Mouse (Mus musculus) midbrain, embryonic 14.5 days (tissue): ENCODE data around the gene Thap7. TPM values are rescaled to one million over a fixed set of nuclear protein-coding genes. Genes with fewer than 3 reads are reported as not detected.

Experiments used
- ATAC-seq: fragments of 200-750 bp; cut with Nextera tagmentation; 2 replicates; pipeline ENCODE4 v1.8.0; 2017; ENCODE audit warnings: moderate number of reproducible peaks, moderate library complexity; ENCODE audit not compliant: low FRiP score, low TSS enrichment
- DNase-seq: peaks from one replicate; pipeline ENCODE4 v3.0.0-alpha.2; 2015
- H3K27ac ChIP-seq: fragments of 300-500 bp; sonication (generic); replicated peaks from 2 replicates; pipeline ENCODE4 v1.5.1; 2014; ENCODE audit warnings: mild to moderate bottlenecking, low read depth, low read length, moderate library complexity
- H3K27me3 ChIP-seq: fragments of 300-500 bp; sonication (generic); 2 replicates; pipeline ENCODE4 v1.6.1; 2014; ENCODE audit warnings: low read length, control low read depth, mixed read lengths; ENCODE audit not compliant: control insufficient read depth, insufficient read depth
- H3K36me3 ChIP-seq: fragments of 300-500 bp; sonication (generic); 2 replicates; pipeline ENCODE4 v1.6.1; 2014; ENCODE audit warnings: low read length, control low read depth; ENCODE audit not compliant: control insufficient read depth, insufficient read depth
- H3K4me1 ChIP-seq: fragments of 300-500 bp; sonication (generic); 2 replicates; pipeline ENCODE4 v1.6.1; 2014; ENCODE audit warnings: mild to moderate bottlenecking, antibody characterized with exemption, low read length, control low read depth; ENCODE audit not compliant: control insufficient read depth, insufficient read depth
- H3K4me2 ChIP-seq: fragments of 300-500 bp; sonication (generic); 2 replicates; pipeline ENCODE4 v1.6.1; 2014; ENCODE audit warnings: mild to moderate bottlenecking, low read length, moderate library complexity
- H3K4me3 ChIP-seq: fragments of 300-500 bp; sonication (generic); replicated peaks from 2 replicates; pipeline ENCODE4 v1.5.1; 2014; ENCODE audit warnings: low read depth, low read length
- H3K9ac ChIP-seq: fragments of 300-500 bp; sonication (generic); replicated peaks from 2 replicates; pipeline ENCODE4 v1.6.1; 2014; ENCODE audit warnings: mild to moderate bottlenecking, low read length, moderate library complexity
- H3K9me3 ChIP-seq: fragments of 300-500 bp; sonication (generic); 2 replicates; pipeline ENCODE4 v1.6.1; 2016; ENCODE audit warnings: low read length, control low read depth, mixed read lengths; ENCODE audit not compliant: control insufficient read depth
- WGBS: fragments of 180-500 bp; shearing (Covaris S2); extraction: QIAGEN DNeasy Blood & Tissue Kit; methylation state at CpG from one replicate; pipeline ENCODE4 v1.1.7; 2014; 5-methylcytosine and 5-hydroxymethylcytosine counted together
- polyA plus RNA-seq: library from polyadenylated mRNA; unstranded; fragments of >200 nt; fragmentation: Nextera tagmentation; extraction: Ambion mirVana; gene quantifications from 2 replicates; pipeline ENCODE4 v1.2.1, GENCODE M21; 2014

Thap7 gene
- polyA plus RNA-seq, 1 experiment from 2014 or later, result 62.1 TPM

GRCm38 (mm10) chr16:17507018-17507552, 23.9 kb downstream of the Thap7 start:
- WGBS, result 88% methylated on average over 5 of the region's 5 CpGs
- H3K27ac ChIP-seq, result no peak overlapping the region
- H3K27me3 ChIP-seq, result no peaks in the 10 kb centered on the region
- peaks cover 18% of the 10 kb centered on the region for H3K4me1 ChIP-seq
- no peak overlapping the region for H3K4me2 ChIP-seq
- H3K9ac ChIP-seq, result no peak overlapping the region
- ATAC-seq (no peak), DNase-seq (no peak)
- H3K9me3 ChIP-seq, result no peaks in the 10 kb centered on the region
- H3K36me3 ChIP-seq, result peaks cover 8% of the 10 kb centered on the region
- H3K4me3 ChIP-seq, result no peak overlapping the region

- H3K36me3 ChIP-seq, result no peaks in the 10 kb centered on the region
- no peak overlapping the region for H3K27ac ChIP-seq
- peaks cover 12% of the 10 kb centered on the region for H3K4me1 ChIP-seq
- H3K4me2 ChIP-seq, result no peak overlapping the region
- no peak for DNase-seq
- WGBS, result 81% methylated on average over 4 of the region's 4 CpGs
- H3K27me3 ChIP-seq, result no peaks in the 10 kb centered on the region
- no peak overlapping the region for H3K9ac ChIP-seq
- no peaks in the 10 kb centered on the region for H3K9me3 ChIP-seq
- no peak overlapping the region for H3K4me3 ChIP-seq
- ATAC-seq, result no peak
Measured at GRCm38 (mm10) chr16:17502681-17503080, 28.3 kb downstream of the Thap7 start.

- H3K36me3 ChIP-seq, result no peaks in the 10 kb centered on the region
- DNase-seq (peak; percentile 65), ATAC-seq (peak; percentile 79)
- H3K27ac ChIP-seq, result 0 out of 2 replicates have a peak overlapping the region, but pooled peaks have one; percentile 26
- no peak overlapping the region for H3K4me3 ChIP-seq
- peak overlapping the region; percentile 25; the same call in 1 of the 2 replicates for H3K4me2 ChIP-seq
- WGBS, result 13% methylated on average over 10 of the region's 10 CpGs
- no peaks in the 10 kb centered on the region for H3K9me3 ChIP-seq
- H3K27me3 ChIP-seq, result no peaks in the 10 kb centered on the region
- H3K9ac ChIP-seq, result no peak overlapping the region; the same call in 1 of the 2 replicates
- peaks cover 12% of the 10 kb centered on the region for H3K4me1 ChIP-seq
Measured at GRCm38 (mm10) chr16:17499249-17499883, 31.6 kb downstream of the Thap7 start.

- Histone ChIP-seq H3K9ac (no peak overlapping the region), H3K4me1 (peaks cover 12% of the 10 kb centered on the region), H3K4me3 (no peak overlapping the region), H3K27ac (peak overlapping the region; percentile 26; the same call in 1 of the 2 replicates), H3K27me3 (no peaks in the 10 kb centered on the region), H3K9me3 (no peaks in the 10 kb centered on the region), H3K4me2 (no peak overlapping the region), H3K36me3 (no peaks in the 10 kb centered on the region)
- DNase-seq (peak; percentile 73), ATAC-seq (no peak)
- 67% methylated on average over 2 of the region's 2 CpGs for WGBS
Measured at GRCm38 (mm10) chr16:17496499-17497305, 34.2 kb downstream of the Thap7 start.

- WGBS, result 67% methylated on average over 5 of the region's 5 CpGs
- no peak overlapping the region for H3K4me2 ChIP-seq
- peaks cover 8% of the 10 kb centered on the region for H3K36me3 ChIP-seq
- no peak for ATAC-seq
- H3K4me1 ChIP-seq, result peaks cover 5% of the 10 kb centered on the region; the same call in 1 of the 2 replicates
- H3K27ac ChIP-seq, result no peak overlapping the region
- peaks cover 10% of the 10 kb centered on the region; the same call in 1 of the 2 replicates for H3K27me3 ChIP-seq
- no peak overlapping the region for H3K9ac ChIP-seq
- no peaks in the 10 kb centered on the region for H3K9me3 ChIP-seq
- H3K4me3 ChIP-seq, result no peak overlapping the region
- DNase-seq, result no peak
Measured at GRCm38 (mm10) chr16:17491896-17492561, 38.9 kb downstream of the Thap7 start.

- H3K27ac ChIP-seq, result no peak overlapping the region
- H3K9me3 ChIP-seq, result no peaks in the 10 kb centered on the region
- H3K4me2 ChIP-seq, result no peak overlapping the region
- WGBS, result 87% methylated on average over 5 of the region's 5 CpGs
- H3K36me3 ChIP-seq, result peaks cover 11% of the 10 kb centered on the region
- no peak overlapping the region for H3K9ac ChIP-seq
- H3K27me3 ChIP-seq, result peaks cover 10% of the 10 kb centered on the region; the same call in 1 of the 2 replicates
- DNase-seq, result no peak
- H3K4me1 ChIP-seq, result peaks cover 5% of the 10 kb centered on the region; the same call in 1 of the 2 replicates
- no peak for ATAC-seq
- H3K4me3 ChIP-seq, result no peak overlapping the region
Measured at GRCm38 (mm10) chr16:17491154-17491553, 39.8 kb downstream of the Thap7 start.

- Histone ChIP-seq H3K4me1 (peaks cover 5% of the 10 kb centered on the region; the same call in 1 of the 2 replicates), H3K27ac (no peak within 1 kb of the TSS), H3K4me3 (peak within 1 kb of the TSS; percentile 40), H3K4me2 (peak within 1 kb of the TSS; percentile 87), H3K36me3 (peaks cover 23% of the 10 kb centered on the region), H3K9ac (peak within 1 kb of the TSS; percentile 50), H3K9me3 (no peaks in the 10 kb centered on the region), H3K27me3 (peaks cover 10% of the 10 kb centered on the region; the same call in 1 of the 2 replicates)
- DNase-seq, result peak; percentile 38
- ATAC-seq, result peak; percentile 57
- under 1% methylated on average over 47 of the region's 47 CpGs for WGBS
Measured at GRCm38 (mm10) chr16:17489469-17490111, 41.3 kb downstream of the Thap7 start, which contains the start of gene Aifm3. Gene Aifm3, plus strand, starts transcription at chr16:17489611.
